Mouse (Mus musculus) neural tube, embryonic 14.5 days (tissue): ENCODE data around the gene Zbtb16. TPM values are rescaled to one million over a fixed set of nuclear protein-coding genes. Genes with fewer than 3 reads are reported as not detected.

ENCODE experiments used
- ATAC-seq: fragments of 200-750 bp; cut with Nextera tagmentation; 2 replicates; pipeline ENCODE4 v1.8.0; 2017; ENCODE audit warnings: low read depth, mild to moderate bottlenecking, moderate TSS enrichment, moderate library complexity
- H3K27ac ChIP-seq: fragments of 300-500 bp; sonication (generic); 2 replicates; pipeline ENCODE4 v1.5.1; 2014; ENCODE audit warnings: low read depth, mild to moderate bottlenecking, control low read depth, low read length, moderate library complexity, mixed read lengths
- H3K27me3 ChIP-seq: fragments of 300-500 bp; sonication (generic); 2 replicates; pipeline ENCODE4 v1.6.1; 2014; ENCODE audit warnings: low read length; ENCODE audit not compliant: control insufficient read depth, insufficient read depth
- H3K36me3 ChIP-seq: fragments of 300-500 bp; sonication (generic); 2 replicates; pipeline ENCODE4 v1.6.1; 2014; ENCODE audit warnings: low read length, mixed read lengths; ENCODE audit not compliant: control insufficient read depth, insufficient read depth
- H3K4me1 ChIP-seq: fragments of 300-500 bp; sonication (generic); 2 replicates; pipeline ENCODE4 v1.6.1; 2014; ENCODE audit warnings: low read length; ENCODE audit not compliant: control insufficient read depth, insufficient read depth
- H3K4me2 ChIP-seq: fragments of 300-500 bp; sonication (generic); 2 replicates; pipeline ENCODE4 v1.6.1; 2014; ENCODE audit warnings: mild to moderate bottlenecking, low read depth, low read length, control low read depth
- H3K4me3 ChIP-seq: fragments of 300-500 bp; sonication (generic); 2 replicates; pipeline ENCODE4 v1.5.1; 2014; ENCODE audit warnings: low read depth, low read length, control low read depth, mixed read lengths
- H3K9ac ChIP-seq: fragments of 300-500 bp; sonication (generic); replicated peaks from 2 replicates; pipeline ENCODE4 v1.6.1; 2014; ENCODE audit warnings: low read depth, mild to moderate bottlenecking, control low read depth, low read length, mixed read lengths
- H3K9me3 ChIP-seq: fragments of 300-500 bp; sonication (generic); 2 replicates; pipeline ENCODE4 v1.6.1; 2016; ENCODE audit warnings: low read length; ENCODE audit not compliant: control insufficient read depth
- WGBS: fragments of 180-500 bp; shearing (Covaris S2); extraction: QIAGEN DNeasy Blood & Tissue Kit; methylation state at CpG from one replicate; pipeline ENCODE4 v1.1.7; 2014; 5-methylcytosine and 5-hydroxymethylcytosine counted together
- polyA plus RNA-seq: library from polyadenylated mRNA; unstranded; fragments of >200 nt; fragmentation: Nextera tagmentation; extraction: Ambion mirVana; gene quantifications from 2 replicates; pipeline ENCODE4 v1.2.1, GENCODE M21; 2014

The Zbtb16 gene
- polyA plus RNA-seq, 1 experiment from 2014 or later = 12.0 TPM

DNA sequence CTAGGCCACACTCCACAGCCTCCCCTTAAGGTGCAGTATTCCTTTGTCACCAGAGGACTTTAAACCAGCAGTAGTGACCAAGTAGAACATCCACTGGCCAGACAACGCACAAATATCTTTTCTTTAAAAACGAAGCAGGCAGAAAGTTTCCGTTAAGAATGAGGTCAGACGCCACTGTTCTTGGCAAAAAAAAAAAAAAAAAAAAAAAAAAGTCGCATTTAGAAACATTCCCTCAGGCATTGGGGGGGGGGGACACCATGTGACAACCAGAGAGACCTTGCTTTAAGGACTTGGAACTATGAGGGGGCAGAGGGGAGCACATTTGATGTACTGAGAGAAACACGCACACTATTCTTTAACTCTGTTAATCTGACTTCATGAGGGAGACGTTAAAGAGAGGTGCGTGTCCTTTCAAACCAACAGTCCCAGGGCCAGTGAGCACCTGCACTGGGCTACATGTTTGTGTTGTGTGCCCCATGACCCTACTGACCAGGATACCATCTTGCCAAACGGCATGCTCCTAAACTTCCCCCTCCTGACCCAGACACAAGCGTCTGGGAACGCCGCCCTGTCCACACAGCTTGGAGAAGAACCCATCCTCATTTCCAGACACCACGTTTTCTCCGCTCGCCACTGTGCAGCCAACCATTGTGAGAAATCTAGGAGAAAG lies 14.0 kb downstream of the Zbtb16 start:
- Histone ChIP-seq H3K36me3 (no peaks in the 10 kb centered on the region), H3K27me3 (no peaks in the 10 kb centered on the region; the same call in 1 of the 2 replicates), H3K27ac (no peak overlapping the region), H3K9me3 (no peaks in the 10 kb centered on the region), H3K4me3 (no peak overlapping the region), H3K9ac (no peak overlapping the region), H3K4me2 (no peak overlapping the region), H3K4me1 (0 out of 2 replicates have a peak, but pooled peaks cover 3% of the 10 kb centered on the region)
- WGBS = 65% methylated on average over 14 of the region's 15 CpGs
- no peak for ATAC-seq

DNA sequence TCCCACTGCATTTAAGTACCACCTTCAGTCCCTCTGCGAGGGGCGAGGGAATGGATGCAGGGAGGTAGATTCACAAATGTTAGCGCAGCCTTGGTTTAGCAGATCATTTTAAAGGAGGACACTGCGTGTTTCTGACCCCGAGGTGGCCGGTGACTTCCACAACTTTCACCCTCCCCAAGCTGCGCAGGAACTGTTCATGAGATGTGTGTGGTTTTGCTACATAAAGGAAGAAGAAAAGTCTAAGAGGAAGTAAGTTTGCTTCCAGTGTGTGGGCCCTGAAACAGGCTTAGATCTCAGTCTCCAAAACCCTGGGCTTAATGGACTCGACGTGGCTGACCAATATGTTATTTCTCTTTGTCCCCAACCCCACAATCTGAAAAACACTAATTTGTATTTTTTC lies 14.6 kb downstream of the Zbtb16 start:
- no peak for ATAC-seq
- H3K27ac ChIP-seq = no peak overlapping the region
- H3K9ac ChIP-seq = no peak overlapping the region

DNA sequence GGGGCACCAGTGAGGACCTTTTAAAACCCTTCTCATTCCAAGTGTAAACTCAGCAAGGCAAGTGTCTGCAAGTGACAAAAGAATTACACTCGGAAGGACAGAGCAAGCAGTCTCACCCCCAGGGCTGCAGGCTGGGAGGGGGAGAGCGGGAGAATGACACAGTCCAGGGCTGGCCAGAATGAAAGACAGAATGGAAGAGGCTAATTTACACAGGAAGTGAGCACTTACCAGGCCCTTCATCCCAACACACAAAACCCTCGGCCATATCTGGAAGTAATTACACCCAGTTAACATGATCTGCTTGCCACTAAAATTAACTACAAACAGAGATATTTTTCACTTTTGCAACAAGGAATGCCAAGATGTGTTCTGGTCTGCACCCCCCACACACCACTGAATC lies 15.2 kb downstream of the Zbtb16 start:
- WGBS = 24% methylated on average over 3 of the region's 3 CpGs
- Histone ChIP-seq H3K36me3 (no peaks in the 10 kb centered on the region), H3K4me3 (no peak overlapping the region), H3K27ac (no peak overlapping the region), H3K9me3 (no peaks in the 10 kb centered on the region), H3K4me2 (no peak overlapping the region), H3K9ac (no peak overlapping the region), H3K27me3 (no peaks in the 10 kb centered on the region; the same call in 1 of the 2 replicates), H3K4me1 (0 out of 2 replicates have a peak, but pooled peaks cover 3% of the 10 kb centered on the region)
- ATAC-seq = no peak

More for the DNA sequence above, 14.6 kb downstream of the Zbtb16 start:
- Histone ChIP-seq H3K9me3 (no peaks in the 10 kb centered on the region), H3K36me3 (no peaks in the 10 kb centered on the region), H3K4me2 (no peak overlapping the region), H3K4me3 (no peak overlapping the region), H3K4me1 (0 out of 2 replicates have a peak, but pooled peaks cover 3% of the 10 kb centered on the region), H3K27me3 (no peaks in the 10 kb centered on the region; the same call in 1 of the 2 replicates)
- WGBS = 82% methylated on average over 9 of the region's 9 CpGs

DNA sequence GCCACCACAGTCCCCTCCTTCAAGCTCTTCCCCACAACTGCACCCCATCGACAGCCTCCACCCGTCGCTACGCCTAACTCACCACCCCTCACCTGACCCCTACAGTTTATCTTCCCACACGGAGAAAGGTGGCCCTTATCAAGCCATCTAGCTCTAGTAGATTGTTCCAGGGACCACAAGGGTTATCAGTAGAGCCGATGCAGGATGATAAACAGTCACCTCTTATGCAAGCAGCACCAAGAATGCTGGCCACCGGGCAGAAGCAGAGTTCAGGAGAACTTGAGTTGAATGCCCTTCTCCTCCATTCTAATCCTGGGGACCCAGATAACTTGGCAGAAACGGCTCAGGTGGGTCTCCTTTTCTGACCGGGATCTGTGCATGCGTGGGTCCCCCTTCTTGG lies 16.3 kb downstream of the Zbtb16 start:
- H3K36me3 ChIP-seq = no peaks in the 10 kb centered on the region
- H3K4me2 ChIP-seq = no peak overlapping the region
- WGBS = 89% methylated on average over 10 of the region's 10 CpGs
- no peaks in the 10 kb centered on the region; the same call in 1 of the 2 replicates for H3K27me3 ChIP-seq
- H3K9me3 ChIP-seq = no peaks in the 10 kb centered on the region
- no peak overlapping the region for H3K4me3 ChIP-seq
- ATAC-seq = no peak
- no peak overlapping the region for H3K9ac ChIP-seq
- H3K4me1 ChIP-seq = 0 out of 2 replicates have a peak, but pooled peaks cover 3% of the 10 kb centered on the region
- H3K27ac ChIP-seq = no peak overlapping the region

DNA sequence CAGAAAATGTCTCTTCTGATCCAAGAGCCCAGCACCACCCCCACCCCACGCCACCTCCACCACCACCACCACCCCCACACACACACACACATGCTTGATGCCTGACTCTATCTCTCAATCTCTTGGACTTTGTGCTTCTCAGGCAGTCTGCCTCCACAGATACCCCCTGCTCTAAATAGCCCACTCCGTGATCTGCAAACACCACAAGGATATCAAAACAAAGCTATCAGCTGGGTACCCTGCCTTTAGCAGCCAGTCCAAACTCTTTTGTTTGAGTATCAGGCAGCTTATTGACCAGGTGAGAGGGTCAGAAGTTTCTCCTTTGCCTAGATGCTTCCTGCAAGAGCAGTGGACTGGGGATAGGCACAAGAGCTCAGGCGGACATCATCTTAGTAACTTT lies 16.9 kb downstream of the Zbtb16 start:
- Histone ChIP-seq H3K4me1 (0 out of 2 replicates have a peak, but pooled peaks cover 3% of the 10 kb centered on the region), H3K27me3 (no peaks in the 10 kb centered on the region; the same call in 1 of the 2 replicates), H3K9ac (no peak overlapping the region), H3K4me2 (no peak overlapping the region), H3K27ac (no peak overlapping the region), H3K4me3 (no peak overlapping the region), H3K36me3 (no peaks in the 10 kb centered on the region), H3K9me3 (no peaks in the 10 kb centered on the region)
- WGBS = 84% methylated on average over 3 of the region's 3 CpGs
- ATAC-seq = no peak

DNA sequence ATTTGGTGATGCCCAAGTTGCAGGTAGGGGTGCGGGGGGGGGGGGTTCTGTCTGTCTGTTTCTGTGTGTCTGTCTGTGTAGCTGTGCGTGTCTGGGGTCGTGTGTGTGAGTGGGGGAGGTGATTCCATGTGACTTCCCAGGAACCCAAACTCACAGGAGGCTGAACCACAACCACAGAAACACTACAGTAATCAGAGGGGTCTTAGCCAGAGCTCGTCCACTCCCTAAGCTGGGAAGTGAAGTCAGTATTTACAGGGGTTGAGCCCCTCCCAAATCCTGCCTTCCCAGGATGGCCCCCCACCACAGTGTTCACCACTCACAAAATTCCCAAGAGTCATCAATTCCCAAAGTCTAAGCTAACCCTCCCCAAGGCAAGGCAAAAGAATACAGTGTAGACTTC lies 18.1 kb downstream of the Zbtb16 start:
- H3K4me2 ChIP-seq = no peak overlapping the region
- H3K9ac ChIP-seq = no peak overlapping the region
- H3K4me3 ChIP-seq = no peak overlapping the region
- no peaks in the 10 kb centered on the region for H3K27me3 ChIP-seq
- ATAC-seq = no peak
- 86% methylated on average over 4 of the region's 4 CpGs for WGBS
- no peak overlapping the region for H3K27ac ChIP-seq
- no peaks in the 10 kb centered on the region for H3K36me3 ChIP-seq
- H3K9me3 ChIP-seq = no peaks in the 10 kb centered on the region
- no peaks in the 10 kb centered on the region for H3K4me1 ChIP-seq

DNA sequence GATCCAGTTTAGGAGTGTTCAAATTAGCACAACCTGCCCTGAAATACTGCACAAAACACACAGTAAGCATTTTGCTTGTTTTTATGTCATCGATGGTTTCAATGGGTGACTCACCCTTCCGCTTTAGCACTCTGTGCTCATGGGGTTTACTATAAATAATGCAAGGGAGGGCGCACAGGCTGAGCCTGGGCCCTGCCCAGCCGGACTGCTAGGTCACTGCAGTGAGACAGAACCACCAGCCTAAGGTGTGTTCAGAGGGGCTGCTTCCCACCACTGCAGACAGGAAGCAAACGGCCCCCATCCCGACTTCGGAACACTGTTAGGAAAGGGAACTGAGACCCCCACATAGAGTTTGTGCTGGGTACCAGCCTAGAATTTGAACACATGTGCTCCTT lies 18.6 kb downstream of the Zbtb16 start:
- Histone ChIP-seq H3K4me2 (no peak overlapping the region), H3K4me3 (no peak overlapping the region), H3K9me3 (no peaks in the 10 kb centered on the region), H3K4me1 (no peaks in the 10 kb centered on the region), H3K27me3 (no peaks in the 10 kb centered on the region), H3K36me3 (no peaks in the 10 kb centered on the region), H3K27ac (no peak overlapping the region), H3K9ac (no peak overlapping the region)
- 81% methylated on average over 7 of the region's 7 CpGs for WGBS
- no peak for ATAC-seq

DNA sequence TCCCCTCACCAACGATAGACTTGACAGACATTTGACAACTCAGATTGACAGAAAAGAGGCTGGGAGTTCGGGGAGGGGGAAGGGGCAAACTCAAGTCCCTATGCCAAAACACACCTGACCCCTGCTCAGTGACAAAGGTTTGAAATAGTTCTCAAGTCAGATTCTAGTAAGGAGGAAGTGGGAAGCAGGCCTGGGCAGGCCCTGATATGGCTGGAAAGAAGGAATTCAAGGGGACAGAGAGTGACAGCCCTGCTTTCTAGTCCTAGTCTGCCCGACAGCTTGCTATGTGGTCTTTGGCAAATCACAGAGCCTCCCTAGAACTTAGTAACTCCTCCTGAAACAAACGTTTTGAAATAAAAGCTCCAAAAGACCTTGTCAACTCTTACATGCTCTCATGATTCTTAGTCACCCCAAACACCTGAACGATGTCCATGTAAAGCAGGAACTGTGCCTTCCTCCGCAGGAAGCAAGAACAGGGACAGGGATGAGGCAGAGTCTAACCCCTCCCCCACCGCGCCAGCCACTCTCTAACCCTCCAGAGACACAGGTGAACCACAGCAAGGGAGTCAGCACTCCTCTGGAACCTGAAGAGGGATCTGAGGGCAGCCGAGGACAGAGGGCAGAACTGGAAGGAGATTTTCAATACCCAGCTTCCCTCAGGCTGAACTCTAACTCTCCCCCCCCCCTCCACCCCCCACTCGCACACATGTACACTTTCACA lies 19.2 kb downstream of the Zbtb16 start:
- WGBS = 63% methylated on average over 10 of the region's 10 CpGs
- H3K36me3 ChIP-seq = no peaks in the 10 kb centered on the region
- ATAC-seq = no peak

DNA sequence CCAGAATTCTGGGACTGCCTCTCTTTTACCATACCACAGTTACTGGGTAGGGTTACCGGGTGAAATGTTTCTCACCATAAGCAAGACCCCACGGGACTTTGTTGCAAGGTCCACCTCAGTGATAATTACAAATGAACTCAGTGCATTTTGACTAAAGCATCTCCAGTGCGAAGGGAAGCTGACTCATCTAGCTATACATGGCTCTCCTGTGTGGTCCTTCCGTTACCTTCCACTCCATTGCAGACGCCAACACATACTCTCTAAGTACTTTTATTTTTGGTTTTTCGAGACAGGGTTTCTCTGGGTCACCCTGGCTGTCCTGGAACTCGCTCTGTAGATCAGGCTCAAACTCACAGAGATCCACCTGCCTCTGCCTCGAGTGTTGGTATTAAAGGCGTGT lies 19.9 kb downstream of the Zbtb16 start:
- no peak overlapping the region for H3K4me2 ChIP-seq
- no peak overlapping the region for H3K9ac ChIP-seq
- no peak for ATAC-seq
- H3K27me3 ChIP-seq = no peaks in the 10 kb centered on the region
- H3K36me3 ChIP-seq = no peaks in the 10 kb centered on the region
- 94% methylated on average over 9 of the region's 9 CpGs for WGBS
- H3K9me3 ChIP-seq = no peaks in the 10 kb centered on the region
- no peak overlapping the region for H3K27ac ChIP-seq
- no peaks in the 10 kb centered on the region for H3K4me1 ChIP-seq
- no peak overlapping the region for H3K4me3 ChIP-seq

More for the DNA sequence above, 19.2 kb downstream of the Zbtb16 start:
- Histone ChIP-seq H3K27ac (no peak overlapping the region), H3K27me3 (no peaks in the 10 kb centered on the region), H3K9me3 (no peaks in the 10 kb centered on the region), H3K4me1 (no peaks in the 10 kb centered on the region), H3K9ac (no peak overlapping the region), H3K4me2 (no peak overlapping the region), H3K4me3 (no peak overlapping the region)
